Mouse (Mus musculus) T-helper 17 cell (primary cell): ENCODE results near the gene 1700003F12Rik.

Experiments
- in situ Hi-C, 2 experiments: fragments of 300-600 bp; cut with MboI, MseI; formaldehyde crosslinking; loops; 1 replicate in 1 of 2; 2 replicates in 1 of 2; pipeline ENCODE4 v1.15.1; 2025; ENCODE audit warnings: high pct_unique_total_duplicates in 2 of 2

1700003F12Rik gene

GRCm38 (mm10) chr2:154574271-154574670 lies 27.4 kb downstream of the 1700003F12Rik start:
- in situ Hi-C loops, result no loop called here

- in situ Hi-C loops, result no loop called here
Measured at GRCm38 (mm10) chr2:154576876-154577743, 30.2 kb downstream of the 1700003F12Rik start.

- in situ Hi-C loops, result no loop called here
Measured at GRCm38 (mm10) chr2:154577744-154578067, 30.8 kb downstream of the 1700003F12Rik start.

- in situ Hi-C loops, result no loop called here
Measured at GRCm38 (mm10) chr2:154580586-154580985, 33.7 kb downstream of the 1700003F12Rik start.

- in situ Hi-C loops, result no loop called here
Measured at GRCm38 (mm10) chr2:154581421-154581820, 34.5 kb downstream of the 1700003F12Rik start.

DNA sequence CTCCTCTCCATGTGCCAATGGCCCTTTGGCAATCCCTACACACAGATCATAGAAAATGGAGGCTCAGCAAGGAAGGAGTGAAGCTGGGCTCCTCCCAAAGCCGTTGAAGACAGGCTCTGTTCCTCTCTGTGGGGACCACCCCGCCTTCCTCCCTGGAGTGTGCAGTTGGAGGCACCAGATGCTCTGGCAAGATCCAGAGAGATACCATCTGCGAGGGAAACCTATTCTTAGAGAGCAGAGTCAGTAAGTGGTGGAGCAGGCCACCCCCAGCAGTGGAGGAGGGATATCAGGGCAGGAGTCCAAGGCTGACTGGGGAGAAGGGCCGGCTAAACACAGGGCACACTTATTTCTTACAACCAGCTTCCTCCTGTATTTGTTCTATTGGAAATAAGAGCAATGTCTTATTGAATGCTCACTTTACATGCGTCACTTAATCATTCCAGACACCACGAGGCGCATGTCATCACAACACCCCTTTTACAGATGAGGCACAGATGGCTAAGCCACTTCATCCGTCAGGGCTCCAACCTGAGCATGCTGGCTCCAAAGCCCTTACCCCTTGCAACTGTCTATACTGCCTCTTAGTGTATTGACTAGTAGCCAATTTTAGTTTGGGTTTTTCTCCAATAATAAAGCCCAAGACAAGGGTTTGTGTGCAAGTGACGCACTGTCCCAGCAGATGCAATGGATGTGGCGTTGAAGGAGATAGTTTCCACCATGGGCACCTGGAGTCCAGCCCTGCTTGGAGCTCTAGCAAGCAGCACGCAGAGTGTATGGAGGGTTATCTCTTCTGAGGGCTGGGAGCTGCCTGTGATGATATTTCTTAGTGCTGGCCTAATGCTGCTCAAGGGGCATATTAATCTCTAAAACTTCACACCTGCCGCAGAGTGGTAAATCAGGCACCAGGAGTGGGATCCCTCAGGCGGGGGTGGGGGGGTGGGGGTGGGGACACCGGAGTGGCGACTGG lies 37.3 kb downstream of the 1700003F12Rik start:
- in situ Hi-C loops, result no loop called here

- in situ Hi-C loops, result no loop called here
Measured at GRCm38 (mm10) chr2:154584931-154585601, 38.2 kb downstream of the 1700003F12Rik start.

DNA sequence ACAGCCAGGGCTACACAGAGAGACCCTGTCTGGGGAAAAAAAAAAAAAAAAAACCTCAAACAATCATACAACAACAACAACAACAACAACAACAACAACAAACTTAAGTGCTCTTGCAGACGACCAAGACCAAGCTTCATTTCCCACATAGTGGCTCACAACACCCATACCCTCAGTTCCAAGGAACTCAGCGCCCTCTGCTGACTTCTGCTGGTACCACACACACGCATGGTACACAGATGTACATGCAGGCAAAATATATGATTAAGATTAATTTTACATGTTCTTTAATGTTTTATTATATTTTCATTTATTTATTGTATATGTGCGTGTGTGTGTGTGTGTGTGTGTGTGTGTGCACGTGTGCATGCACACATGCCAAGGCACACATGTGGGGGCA lies 39.5 kb downstream of the 1700003F12Rik start:
- in situ Hi-C loops, result no loop called here

DNA sequence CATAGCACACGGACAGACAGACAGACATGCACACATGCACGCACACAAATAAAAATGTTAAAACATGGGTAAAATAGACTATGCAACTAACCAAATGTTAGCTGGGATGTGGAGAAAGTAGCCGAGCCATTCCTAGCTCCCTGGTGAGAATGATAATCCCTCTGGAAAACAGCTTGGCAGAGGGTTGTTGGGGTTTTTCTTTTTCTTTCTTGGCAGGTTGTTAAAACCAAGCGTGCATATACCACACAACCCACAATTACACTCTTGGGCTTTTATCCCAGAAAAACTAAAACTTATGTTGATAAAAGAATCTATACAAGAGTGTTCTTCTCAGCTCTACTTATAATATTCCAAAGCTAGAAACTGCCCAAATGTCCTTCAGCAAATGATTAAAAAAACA lies 42.2 kb downstream of the 1700003F12Rik start:
- in situ Hi-C loops, result no loop called here

DNA sequence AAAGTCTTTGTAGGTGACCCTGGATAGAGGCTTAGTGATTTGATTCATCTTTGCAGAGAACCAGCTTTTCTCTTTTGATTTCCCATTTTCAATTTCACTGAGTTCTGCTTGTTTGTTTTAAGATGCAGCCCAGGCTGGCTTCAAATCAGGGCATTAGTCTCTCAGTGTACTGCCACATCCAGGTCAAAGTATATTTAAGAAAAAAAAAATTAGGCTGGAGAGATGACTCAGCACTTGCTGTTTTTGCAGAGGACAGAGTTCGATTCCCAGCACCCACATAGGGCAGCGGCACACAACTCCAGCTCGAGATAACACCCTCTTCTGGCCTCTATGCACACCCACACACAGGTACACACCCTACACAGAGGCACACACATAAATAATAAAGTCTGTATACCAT lies 44.4 kb downstream of the 1700003F12Rik start:
- in situ Hi-C loops, result no loop called here

DNA sequence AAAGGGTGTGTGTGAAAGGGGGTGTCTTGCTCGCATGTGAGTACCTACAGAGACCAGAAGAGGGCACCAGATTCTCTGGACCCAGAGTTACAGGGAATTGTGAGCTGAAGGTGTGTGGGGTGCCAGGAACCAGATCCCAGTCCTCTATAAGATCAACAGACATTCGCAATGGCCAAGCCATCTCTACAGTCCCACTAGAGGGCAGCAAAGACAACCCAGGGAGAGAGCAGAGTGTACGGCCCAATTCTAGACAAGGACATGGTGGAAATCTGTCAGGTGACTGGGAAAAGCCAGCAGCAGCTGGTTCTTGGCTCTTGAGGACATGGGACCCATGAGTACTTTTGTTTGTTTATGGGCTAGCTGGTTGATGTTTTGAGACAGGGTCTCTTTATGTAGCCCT lies 46.1 kb downstream of the 1700003F12Rik start:
- in situ Hi-C loops, result no loop called here

- in situ Hi-C loops, result no loop called here
Measured at GRCm38 (mm10) chr2:154595775-154596174, 48.9 kb downstream of the 1700003F12Rik start.

DNA sequence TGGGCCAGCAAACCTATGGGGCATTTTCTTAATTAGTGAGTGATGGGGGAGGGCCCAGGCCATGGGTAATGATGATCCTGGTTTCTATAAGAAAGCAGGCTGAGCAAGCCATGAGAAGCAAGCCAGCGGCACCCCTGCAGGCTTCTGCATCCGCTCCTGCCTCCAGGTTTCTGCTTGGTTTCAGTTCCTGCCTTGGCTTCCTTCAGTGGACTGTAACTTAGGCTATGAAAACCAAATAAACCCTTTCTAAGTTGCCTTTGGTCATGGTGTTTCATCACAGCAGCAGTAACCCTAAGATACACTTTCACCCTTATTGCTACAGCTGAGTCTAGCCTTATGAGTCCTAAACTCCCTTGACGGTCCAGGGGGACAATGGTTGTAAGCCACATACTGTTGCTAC lies 50.5 kb downstream of the 1700003F12Rik start:
- in situ Hi-C loops, result no loop called here
